Comparison of ENCODE assay signal across 15 mouse cellular contexts in genomic region chr17:8562101-8562885, GRCm38 (mm10). TPM values are rescaled to one million over a fixed set of nuclear protein-coding genes. Genes with fewer than 3 reads are reported as not detected.
DNase-seq lines count a peak whose midpoint lies in the region; ATAC-seq and TF ChIP-seq lines count a peak whose summit lies in the region.
"Had no signal": no experiment of that assay in that cellular context is flagged by ENCODE, and none has a peak within 500 bp of the region (broad histone marks: within the 10 kb centered on the region; RNA-seq: fewer than 3 reads in every experiment).

No protein-coding gene starts in this region.

- H3K27ac ChIP-seq in midbrain, embryonic 11.5 days (ENCODE audit: low read depth, low read length) = no peak overlapping the region
- H3K27ac ChIP-seq in midbrain, postnatal 0 days (ENCODE audit: low read depth, low read length) = no peak overlapping the region
- H3K27ac ChIP-seq in hindbrain, embryonic 14.5 days = no peak overlapping the region
- H3K27ac ChIP-seq in heart, embryonic 12.5 days (ENCODE audit: poor library complexity, severe bottlenecking) = no peak overlapping the region
- H3K27ac ChIP-seq: hindbrain, embryonic 15.5 days; kidney, postnatal 0 days; liver, embryonic 14.5 days; macrophage had no signal

- no peak overlapping the region for H3K9ac ChIP-seq in midbrain, embryonic 11.5 days (ENCODE audit: low read length)
- no peak overlapping the region for H3K9ac ChIP-seq in midbrain, postnatal 0 days (replicated peaks; ENCODE audit: low read length, poor library complexity, severe bottlenecking)
- no peak overlapping the region for H3K9ac ChIP-seq in hindbrain, embryonic 14.5 days
- H3K9ac ChIP-seq in heart, embryonic 12.5 days = no peak overlapping the region
- H3K9ac ChIP-seq: hindbrain, embryonic 15.5 days; liver, embryonic 14.5 days had no signal

- H3K9me3 ChIP-seq in midbrain, embryonic 11.5 days (ENCODE audit: control insufficient read depth, low read length) = no peaks in the 10 kb centered on the region
- H3K9me3 ChIP-seq in midbrain, postnatal 0 days (ENCODE audit: low read length) = no peaks in the 10 kb centered on the region
- no peaks in the 10 kb centered on the region for H3K9me3 ChIP-seq in hindbrain, embryonic 14.5 days (ENCODE audit: control insufficient read depth, low read length)
- no peaks in the 10 kb centered on the region for H3K9me3 ChIP-seq in heart, embryonic 12.5 days (replicated peaks)
- H3K9me3 ChIP-seq: hindbrain, embryonic 15.5 days had no signal

- H3K27me3 ChIP-seq in midbrain, embryonic 11.5 days (ENCODE audit: control insufficient read depth, insufficient read depth, low read length) = no peaks in the 10 kb centered on the region
- H3K27me3 ChIP-seq in midbrain, postnatal 0 days (ENCODE audit: insufficient read depth, low read length) = no peaks in the 10 kb centered on the region
- H3K27me3 ChIP-seq in hindbrain, embryonic 14.5 days (ENCODE audit: control insufficient read depth, insufficient read depth, low read length) = no peaks in the 10 kb centered on the region
- H3K27me3 ChIP-seq in heart, embryonic 12.5 days (replicated peaks) = peaks cover 3% of the 10 kb centered on the region
- H3K27me3 ChIP-seq: hindbrain, embryonic 15.5 days had no signal

- H3K36me3 ChIP-seq in midbrain, embryonic 11.5 days (ENCODE audit: control insufficient read depth, insufficient read depth, low read length) = no peaks in the 10 kb centered on the region
- no peaks in the 10 kb centered on the region for H3K36me3 ChIP-seq in midbrain, postnatal 0 days (ENCODE audit: insufficient read depth, low read length)
- no peaks in the 10 kb centered on the region for H3K36me3 ChIP-seq in hindbrain, embryonic 14.5 days (replicated peaks; ENCODE audit: control insufficient read depth, insufficient read depth)
- no peaks in the 10 kb centered on the region for H3K36me3 ChIP-seq in heart, embryonic 12.5 days
- H3K36me3 ChIP-seq: hindbrain, embryonic 15.5 days had no signal

- WGBS in midbrain, embryonic 11.5 days = 70% methylated on average over 14 of the region's 14 CpGs
- WGBS in midbrain, postnatal 0 days = 75% methylated on average over 14 of the region's 14 CpGs
- WGBS in hindbrain, embryonic 14.5 days = 67% methylated on average over 14 of the region's 14 CpGs
- WGBS in heart, embryonic 12.5 days = 75% methylated on average over 14 of the region's 14 CpGs

- no peak for TF ChIP-seq CTCF in midbrain, postnatal 0 days (IDR thresholded peaks at IDR 0.05)

- DNase-seq in midbrain, embryonic 11.5 days (ENCODE audit: low spot score, missing footprints) = peak; percentile 84
- no peak for DNase-seq in midbrain, postnatal 0 days (ENCODE audit: low spot score)
- peak; percentile 21 to 24 for DNase-seq in adrenal gland, adult 18-20 months (ENCODE audit: low spot score in 2 of 2)
- DNase-seq in layer of hippocampus, adult 9-10 months (ENCODE audit: low spot score) = peak; percentile 24
- no peak for DNase-seq in cerebellum, adult 9-10 months
- no peak for DNase-seq in hindbrain, embryonic 14.5 days (ENCODE audit: low spot score)
- DNase-seq: cerebellum, adult 8-10 months had no signal

- H3K4me2 ChIP-seq in midbrain, embryonic 11.5 days = no peak overlapping the region
- H3K4me2 ChIP-seq in midbrain, postnatal 0 days (ENCODE audit: low read depth, low read length, poor library complexity, severe bottlenecking) = no peak overlapping the region
- H3K4me2 ChIP-seq in hindbrain, embryonic 14.5 days (replicated peaks) = no peak overlapping the region
- H3K4me2 ChIP-seq in heart, embryonic 12.5 days = no peak overlapping the region
- H3K4me2 ChIP-seq: hindbrain, embryonic 15.5 days had no signal

- no peak for ATAC-seq in midbrain, embryonic 11.5 days (ENCODE audit: low FRiP score)
- ATAC-seq in midbrain, postnatal 0 days (ENCODE audit: low FRiP score) = no peak
- ATAC-seq in hindbrain, embryonic 14.5 days (ENCODE audit: low FRiP score) = no peak
- no peak for ATAC-seq in heart, embryonic 12.5 days (ENCODE audit: insufficient number of reproducible peaks, low FRiP score)

- no peaks in the 10 kb centered on the region for H3K4me1 ChIP-seq in midbrain, embryonic 11.5 days (ENCODE audit: control insufficient read depth, insufficient read depth, low read length)
- no peaks in the 10 kb centered on the region for H3K4me1 ChIP-seq in midbrain, postnatal 0 days (ENCODE audit: insufficient read depth, low read length)
- H3K4me1 ChIP-seq in hindbrain, embryonic 14.5 days (replicated peaks; ENCODE audit: control insufficient read depth, insufficient read depth, low read length) = no peaks in the 10 kb centered on the region
- no peaks in the 10 kb centered on the region for H3K4me1 ChIP-seq in heart, embryonic 12.5 days (replicated peaks)
- H3K4me1 ChIP-seq: hindbrain, embryonic 15.5 days had no signal

- no peak overlapping the region for H3K4me3 ChIP-seq in midbrain, embryonic 11.5 days (ENCODE audit: low read depth, low read length)
- H3K4me3 ChIP-seq in midbrain, postnatal 0 days (ENCODE audit: low read depth, low read length) = no peak overlapping the region
- no peak overlapping the region for H3K4me3 ChIP-seq in hindbrain, embryonic 14.5 days (replicated peaks; ENCODE audit: low read length)
- no peak overlapping the region for H3K4me3 ChIP-seq in heart, embryonic 12.5 days
- H3K4me3 ChIP-seq: hindbrain, embryonic 15.5 days had no signal

RNA-seq across cellular contexts. Expression of gene Gm17087, which starts 4.5 kb away (rescaled TPM):
- not detected in 2 replicates for polyA plus RNA-seq in midbrain, embryonic 11.5 days (2014; fragmentation: Nextera tagmentation; extraction: Ambion mirVana)
- total RNA-seq in midbrain, postnatal 0 days (2014; rRNA removed) = not detected in 2 replicates
- not detected in 2 replicates for polyA plus RNA-seq in midbrain, postnatal 0 days (2015; fragmentation: Nextera tagmentation; extraction: Ambion mirVana)
- not detected for total RNA-seq in adrenal gland, adult 18-20 months (2021)
- polyA plus RNA-seq in hindbrain, embryonic 14.5 days (2014; fragmentation: Nextera tagmentation; extraction: Ambion mirVana) = not detected in 2 replicates
- polyA plus RNA-seq in heart, embryonic 12.5 days (2016; fragmentation: Nextera tagmentation; extraction: Ambion mirVana) = not detected in 2 replicates
- total RNA-seq: ES-E14; left cerebral cortex, postnatal 25 days had no signal
- polyA plus RNA-seq: hindbrain, embryonic 15.5 days; kidney, postnatal 0 days; liver, embryonic 14.5 days; macrophage; urinary bladder, adult 2 months had no signal

RNA-seq across cellular contexts. Expression of gene Pde10a, which starts 37.1 kb away (rescaled TPM):
- 4.8 TPM in 2 replicates for polyA plus RNA-seq in midbrain, embryonic 11.5 days (2014; fragmentation: Nextera tagmentation; extraction: Ambion mirVana)
- 40.3 and 42.3 TPM in 2 replicates for total RNA-seq in midbrain, postnatal 0 days (2014; rRNA removed)
- 7.8 and 8.6 TPM in 2 replicates for polyA plus RNA-seq in midbrain, postnatal 0 days (2015; fragmentation: Nextera tagmentation; extraction: Ambion mirVana)
- 100 to 1,000 TPM in 1 of 2 experiments, 10 to 100 TPM in 1; 33.0 to 117 TPM for total RNA-seq in adrenal gland, adult 18-20 months (2021)
- 14.7 and 15.8 TPM in 2 replicates for polyA plus RNA-seq in hindbrain, embryonic 14.5 days (2014; fragmentation: Nextera tagmentation; extraction: Ambion mirVana)
- polyA plus RNA-seq in heart, embryonic 12.5 days (2016; fragmentation: Nextera tagmentation; extraction: Ambion mirVana) = 1.4 and 1.7 TPM in 2 replicates

Comparison
In these comparisons a context has a peak if more than half of its experiments do, and no peak if none do; other contexts are left out.
1. DNase-seq: peak in midbrain, embryonic 11.5 days (single experiment), adrenal gland, adult 18-20 months (2 of 2) and layer of hippocampus, adult 9-10 months (single experiment); none in midbrain, postnatal 0 days (single experiment), cerebellum, adult 9-10 months (single experiment) and hindbrain, embryonic 14.5 days (single experiment).